Mouse (Mus musculus) gastrocnemius, postnatal 25 days (tissue): ENCODE data around the gene Amn. TPM values are rescaled to one million over a fixed set of nuclear protein-coding genes. Genes with fewer than 3 reads are reported as not detected.

ENCODE experiments used
- DNase-seq: peaks from one replicate; pipeline ENCODE4 v3.0.0; 2022
- total RNA-seq, 2 experiments: library from RNA; stranded (reverse); gene quantifications; 1 replicate in 1 of 2; 2 replicates in 1 of 2; pipeline ENCODE4 v1.2.3; 2021

Amn gene
- total RNA-seq, 2 experiments from 2014 or later, result not detected

GRCm38 (mm10) chr12:111324536-111324935, 53.6 kb downstream of the Amn start:
- no peak for DNase-seq

GRCm38 (mm10) chr12:111324949-111325348, 54.1 kb downstream of the Amn start:
- no peak for DNase-seq

- DNase-seq, result no peak
Observed at GRCm38 (mm10) chr12:111325744-111326424, 55.0 kb downstream of the Amn start.

Other genes starting within 250 kb of the Amn start
- 1 to 10 TPM; 7.6 to 8.3 TPM for gene Rcor1, start 231.7 kb upstream of the Amn start, total RNA-seq
- gene Traf3, start 104.7 kb upstream of the Amn start, total RNA-seq, result 10 to 100 TPM; 16.3 to 16.7 TPM
- gene 4930595D18Rik, start 86.6 kb upstream of the Amn start, total RNA-seq, result not detected
- 10 to 100 TPM; 23.6 to 24.9 TPM for gene Cdc42bpb, start 106.6 kb downstream of the Amn start, total RNA-seq
- not detected for gene Lbhd2, start 135.7 kb downstream of the Amn start, total RNA-seq
- 1 to 10 TPM; 3.0 to 4.2 TPM for gene Exoc3l4, start 145.9 kb downstream of the Amn start, total RNA-seq
- 10 to 100 TPM; 34.8 to 40.4 TPM for gene Tnfaip2, start 171.4 kb downstream of the Amn start, total RNA-seq
- gene Gm266, start 214.7 kb downstream of the Amn start, total RNA-seq, result under 1 TPM; 0.38 to 0.72 TPM